Mouse (Mus musculus) Muller cell, postnatal 12 days (primary cell): ENCODE data around the gene Smoc1.

Experiments
- DNase-seq: peaks from one replicate; pipeline ENCODE4 v3.0.0-alpha.2; 2015; ENCODE audit errors: inconsistent ontology term

Smoc1 gene

GRCm38 (mm10) chr12:81166615-81167014 is 140.0 kb downstream of the Smoc1 start:
- no peak for DNase-seq

- DNase-seq, result peak; percentile 66
These were observed 140.5 kb downstream of the Smoc1 start for GRCm38 (mm10) chr12:81167142-81167541.

GRCm38 (mm10) chr12:81168031-81168430 is 141.4 kb downstream of the Smoc1 start:
- no peak for DNase-seq

- DNase-seq, result no peak
These were observed 141.9 kb downstream of the Smoc1 start for GRCm38 (mm10) chr12:81168494-81168893.

GRCm38 (mm10) chr12:81170076-81170475 is 143.5 kb downstream of the Smoc1 start:
- no peak for DNase-seq

GRCm38 (mm10) chr12:81173011-81173410 is 146.4 kb downstream of the Smoc1 start:
- DNase-seq, result no peak

GRCm38 (mm10) chr12:81173893-81174292 is 147.3 kb downstream of the Smoc1 start:
- DNase-seq, result no peak

- no peak for DNase-seq
These were observed 148.6 kb downstream of the Smoc1 start for GRCm38 (mm10) chr12:81175252-81175651.

- DNase-seq, result peak; percentile 55
These were observed 155.5 kb downstream of the Smoc1 start for GRCm38 (mm10) chr12:81182073-81182472.

- DNase-seq, result no peak
These were observed 158.4 kb downstream of the Smoc1 start for GRCm38 (mm10) chr12:81184967-81185366.

- no peak for DNase-seq
These were observed 159.5 kb downstream of the Smoc1 start for GRCm38 (mm10) chr12:81186081-81186480.

- no peak for DNase-seq
These were observed 160.1 kb downstream of the Smoc1 start for GRCm38 (mm10) chr12:81186668-81187067.

GRCm38 (mm10) chr12:81188423-81188822 is 161.8 kb downstream of the Smoc1 start:
- DNase-seq, result no peak

GRCm38 (mm10) chr12:81188996-81189395 is 162.4 kb downstream of the Smoc1 start:
- DNase-seq, result no peak

GRCm38 (mm10) chr12:81189636-81190035 is 163.0 kb downstream of the Smoc1 start:
- DNase-seq, result no peak

GRCm38 (mm10) chr12:81193968-81194367 is 167.4 kb downstream of the Smoc1 start:
- DNase-seq, result no peak

GRCm38 (mm10) chr12:81197468-81198075 is 171.0 kb downstream of the Smoc1 start:
- no peak for DNase-seq

- DNase-seq, result peak; percentile 60
These were observed 172.8 kb downstream of the Smoc1 start for GRCm38 (mm10) chr12:81199280-81199955.

GRCm38 (mm10) chr12:81203226-81203625 is 176.6 kb downstream of the Smoc1 start:
- DNase-seq, result no peak

GRCm38 (mm10) chr12:81205619-81206560 is 179.3 kb downstream of the Smoc1 start:
- DNase-seq, result peak; percentile 52

GRCm38 (mm10) chr12:81208559-81208958 is 182.0 kb downstream of the Smoc1 start:
- no peak for DNase-seq

- DNase-seq, result no peak
These were observed 192.7 kb downstream of the Smoc1 start for GRCm38 (mm10) chr12:81219339-81219738.
